Mouse (Mus musculus) lung, adult 2 months (tissue): Measurements from ENCODE around the gene Eps15.

ENCODE experiments used
- CTCF ChIP-seq: fragments of 200-500 bp; IDR thresholded peaks from 2 replicates; pipeline ENCODE4 v1.5.1; 2011; ENCODE audit warnings: mild to moderate bottlenecking, low read length, control low read depth; ENCODE audit not compliant: insufficient read depth
- POLR2A ChIP-seq: fragments of 200-500 bp; IDR thresholded peaks from 2 replicates; pipeline ENCODE4 v1.6.1; 2011; ENCODE audit warnings: low read depth, mild to moderate bottlenecking, control low read depth, low read length, borderline replicate concordance; ENCODE audit errors: extremely low read depth

- TF ChIP-seq CTCF = no peak
- no peak for TF ChIP-seq POLR2A
Measured at GRCm38 (mm10) chr4:109268903-109269302, 11.2 kb upstream of the Eps15 start.
